8 mouse cellular contexts compared by ENCODE assay signal in the genomic region with DNA sequence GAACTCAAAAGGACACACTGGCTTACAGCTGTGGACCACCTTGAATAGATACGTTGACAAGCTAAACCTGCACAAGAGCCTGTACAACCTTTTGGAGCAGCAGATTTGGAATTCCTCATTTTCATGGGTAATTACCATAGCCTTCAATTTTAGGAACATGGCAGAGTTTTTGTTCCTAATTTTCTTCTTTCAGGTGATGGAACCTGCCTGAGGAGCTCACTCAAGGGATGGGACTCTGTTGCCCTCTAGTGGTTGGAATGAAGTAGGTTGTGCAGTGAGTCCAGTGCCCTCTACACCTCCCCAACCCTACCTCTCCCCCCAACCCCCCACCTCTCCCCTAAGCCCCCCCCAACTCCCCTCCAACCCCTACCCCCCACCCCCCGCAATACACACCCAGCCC.
DNase-seq lines count a peak whose midpoint lies in the region; ATAC-seq and TF ChIP-seq lines count a peak whose summit lies in the region.

No protein-coding gene starts in this region.

- H3K9ac ChIP-seq in midbrain, postnatal 0 days (replicated peaks; ENCODE audit: low read length, poor library complexity, severe bottlenecking), result no peak overlapping the region
- no peak overlapping the region for H3K9ac ChIP-seq in midbrain, embryonic 15.5 days
- no peak overlapping the region for H3K9ac ChIP-seq in forebrain, embryonic 14.5 days (ENCODE audit: low read length)

- TF ChIP-seq CTCF in midbrain, postnatal 0 days (IDR thresholded peaks at IDR 0.05), result peak; percentile 59

- peaks cover under 1% of the 10 kb centered on the region; the same call in 1 of the 2 replicates for H3K4me1 ChIP-seq in midbrain, postnatal 0 days (ENCODE audit: insufficient read depth, low read length)
- peaks cover 4% of the 10 kb centered on the region for H3K4me1 ChIP-seq in midbrain, embryonic 15.5 days
- H3K4me1 ChIP-seq in forebrain, embryonic 14.5 days (ENCODE audit: control insufficient read depth, insufficient read depth, low read length), result peaks cover under 1% of the 10 kb centered on the region; the same call in 1 of the 2 replicates

- H3K27ac ChIP-seq in midbrain, postnatal 0 days (ENCODE audit: low read depth, low read length), result no peak overlapping the region
- no peak overlapping the region for H3K27ac ChIP-seq in midbrain, embryonic 15.5 days
- H3K27ac ChIP-seq in forebrain, embryonic 14.5 days (ENCODE audit: low read depth, low read length), result no peak overlapping the region

- H3K9me3 ChIP-seq in midbrain, postnatal 0 days (ENCODE audit: low read length), result no peaks in the 10 kb centered on the region
- no peaks in the 10 kb centered on the region for H3K9me3 ChIP-seq in midbrain, embryonic 15.5 days
- no peaks in the 10 kb centered on the region for H3K9me3 ChIP-seq in forebrain, embryonic 14.5 days (replicated peaks; ENCODE audit: control insufficient read depth, low read length)

- no peak overlapping the region for H3K4me3 ChIP-seq in midbrain, postnatal 0 days (ENCODE audit: low read depth, low read length)
- H3K4me3 ChIP-seq in midbrain, embryonic 15.5 days, result no peak overlapping the region
- no peak overlapping the region for H3K4me3 ChIP-seq in forebrain, embryonic 14.5 days (ENCODE audit: low read depth, low read length)

- no peaks in the 10 kb centered on the region for H3K27me3 ChIP-seq in midbrain, postnatal 0 days (ENCODE audit: insufficient read depth, low read length)
- H3K27me3 ChIP-seq in midbrain, embryonic 15.5 days (replicated peaks), result no peaks in the 10 kb centered on the region
- H3K27me3 ChIP-seq in forebrain, embryonic 14.5 days (replicated peaks; ENCODE audit: control insufficient read depth, insufficient read depth, low read length), result no peaks in the 10 kb centered on the region

- no peak for ATAC-seq in midbrain, postnatal 0 days (ENCODE audit: low FRiP score)
- ATAC-seq in midbrain, embryonic 15.5 days (replicated peaks), result no peak
- ATAC-seq in forebrain, embryonic 14.5 days, result 0 out of 2 replicates have a peak, but pooled peaks have one; percentile 32

- DNase-seq in cerebellum, postnatal 25 days, result peak; percentile 8 to 47
- DNase-seq in cerebellum, adult 9-11 months, result no peak
- DNase-seq in midbrain, postnatal 0 days (ENCODE audit: low spot score), result no peak
- DNase-seq in forebrain, embryonic 14.5 days (ENCODE audit: low spot score), result peak; percentile 43
- DNase-seq in mesoderm, embryonic 11.5 days (ENCODE audit: low read depth, low spot score), result peak; percentile 35
- DNase-seq in right cerebral cortex, postnatal 10 days (ENCODE audit: low spot score in 2 of 2), result no peak
- DNase-seq in layer of hippocampus, postnatal 10 days (ENCODE audit: low spot score in 2 of 2), result no peak

- no peak overlapping the region for H3K4me2 ChIP-seq in midbrain, postnatal 0 days (ENCODE audit: low read depth, low read length, poor library complexity, severe bottlenecking)
- H3K4me2 ChIP-seq in midbrain, embryonic 15.5 days, result no peak overlapping the region
- H3K4me2 ChIP-seq in forebrain, embryonic 14.5 days (ENCODE audit: low read length), result no peak overlapping the region

- no peaks in the 10 kb centered on the region for H3K36me3 ChIP-seq in midbrain, postnatal 0 days (ENCODE audit: insufficient read depth, low read length)
- no peaks in the 10 kb centered on the region for H3K36me3 ChIP-seq in midbrain, embryonic 15.5 days (replicated peaks)
- H3K36me3 ChIP-seq in forebrain, embryonic 14.5 days (ENCODE audit: control insufficient read depth, insufficient read depth, low read length), result no peaks in the 10 kb centered on the region

- WGBS in midbrain, postnatal 0 days, result 79% methylated on average over 2 of the region's 2 CpGs
- WGBS in midbrain, embryonic 15.5 days, result 80% methylated on average over 2 of the region's 2 CpGs
- WGBS in forebrain, embryonic 14.5 days, result 59% methylated on average over 2 of the region's 2 CpGs

Comparison
In these comparisons a context has a peak if more than half of its experiments do, and no peak if none do; other contexts are left out.
1. DNase-seq: peak in cerebellum, postnatal 25 days (2 of 2), forebrain, embryonic 14.5 days (single experiment) and mesoderm, embryonic 11.5 days (single experiment); none in cerebellum, adult 9-11 months (single experiment), midbrain, postnatal 0 days (single experiment), right cerebral cortex, postnatal 10 days (0 of 2) and layer of hippocampus, postnatal 10 days (0 of 2).